Mouse (Mus musculus) intestine, embryonic 14.5 days (tissue): ENCODE results near the gene Cdk5rap3. TPM values are rescaled to one million over a fixed set of nuclear protein-coding genes. Genes with fewer than 3 reads are reported as not detected.

Source experiments
- ATAC-seq: fragments of 200-750 bp; cut with Nextera tagmentation; replicated peaks from 2 replicates; pipeline ENCODE4 v1.8.0; 2017; ENCODE audit warnings: low read depth, moderate number of reproducible peaks, moderate TSS enrichment, moderate library complexity; ENCODE audit not compliant: low FRiP score, low TSS enrichment
- DNase-seq: peaks from one replicate; pipeline ENCODE4 v3.0.0-alpha.2; 2018; ENCODE audit warnings: low spot score
- H3K27ac ChIP-seq: fragments of 300-500 bp; sonication (generic); 2 replicates; pipeline ENCODE4 v1.5.1; 2014; ENCODE audit warnings: low read depth, mild to moderate bottlenecking, control low read depth
- H3K27me3 ChIP-seq: fragments of 300-500 bp; sonication (generic); replicated peaks from 2 replicates; pipeline ENCODE4 v1.6.1; 2014; ENCODE audit warnings: low read length, control low read depth; ENCODE audit not compliant: control insufficient read depth, insufficient read depth
- H3K36me3 ChIP-seq: fragments of 300-500 bp; sonication (generic); 2 replicates; pipeline ENCODE4 v1.6.1; 2014; ENCODE audit warnings: low read length, control low read depth; ENCODE audit not compliant: control insufficient read depth, insufficient read depth
- H3K4me1 ChIP-seq: fragments of 300-500 bp; sonication (generic); replicated peaks from 2 replicates; pipeline ENCODE4 v1.6.1; 2014; ENCODE audit warnings: low read length, control low read depth, mixed read lengths; ENCODE audit not compliant: control insufficient read depth, insufficient read depth
- H3K4me2 ChIP-seq: fragments of 300-500 bp; sonication (generic); 2 replicates; pipeline ENCODE4 v1.6.1; 2014; ENCODE audit warnings: low read length
- H3K4me3 ChIP-seq: fragments of 300-500 bp; sonication (generic); 2 replicates; pipeline ENCODE4 v1.5.1; 2014; ENCODE audit warnings: low read depth, low read length, control low read depth, mixed read lengths
- H3K9ac ChIP-seq: fragments of 300-500 bp; sonication (generic); 2 replicates; pipeline ENCODE4 v1.6.1; 2014; ENCODE audit warnings: mild to moderate bottlenecking, low read length
- H3K9me3 ChIP-seq: fragments of 300-500 bp; sonication (generic); 2 replicates; pipeline ENCODE4 v1.6.1; 2016; ENCODE audit warnings: low read length, control low read depth; ENCODE audit not compliant: control insufficient read depth
- WGBS: fragments of 180-500 bp; shearing (Covaris S2); extraction: QIAGEN DNeasy Blood & Tissue Kit; methylation state at CpG from one replicate; pipeline ENCODE4 v1.1.7; 2014; 5-methylcytosine and 5-hydroxymethylcytosine counted together
- polyA plus RNA-seq: library from polyadenylated mRNA; unstranded; fragments of >200 nt; fragmentation: Nextera tagmentation; extraction: Ambion mirVana; gene quantifications from 2 replicates; pipeline ENCODE4 v1.2.1, GENCODE M21; 2014

Cdk5rap3 gene
- polyA plus RNA-seq, 1 experiment from 2014 or later = 64.2 TPM

DNA sequence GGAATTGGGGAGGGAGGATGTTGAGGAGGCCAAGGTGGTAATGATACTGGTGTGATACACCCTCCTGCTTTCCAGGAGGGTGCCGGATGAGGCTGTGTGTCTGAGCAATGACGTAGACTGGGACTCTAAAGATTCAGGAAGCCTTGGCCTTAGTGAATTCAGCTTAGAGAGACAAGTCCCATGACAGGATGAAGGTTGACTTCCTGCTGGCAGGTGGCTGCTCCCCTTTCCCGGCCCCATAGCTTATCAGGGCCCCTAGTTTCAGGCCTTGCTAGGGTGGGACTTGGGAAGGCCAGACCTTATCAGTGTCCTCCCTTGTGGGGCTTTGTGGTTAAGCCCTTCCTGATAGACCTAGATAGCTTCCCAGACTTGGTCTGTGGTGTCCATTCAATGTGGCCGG is 31.6 kb upstream of the Cdk5rap3 start:
- Histone ChIP-seq H3K9ac (no peak overlapping the region), H3K27ac (no peak overlapping the region), H3K36me3 (peaks cover 23% of the 10 kb centered on the region), H3K4me2 (no peak overlapping the region), H3K9me3 (no peaks in the 10 kb centered on the region), H3K27me3 (no peaks in the 10 kb centered on the region), H3K4me1 (peaks cover 4% of the 10 kb centered on the region; the same call in 1 of the 2 replicates), H3K4me3 (no peak overlapping the region)
- 88% methylated on average over 4 of the region's 4 CpGs for WGBS
- no peak for DNase-seq
- ATAC-seq = no peak

DNA sequence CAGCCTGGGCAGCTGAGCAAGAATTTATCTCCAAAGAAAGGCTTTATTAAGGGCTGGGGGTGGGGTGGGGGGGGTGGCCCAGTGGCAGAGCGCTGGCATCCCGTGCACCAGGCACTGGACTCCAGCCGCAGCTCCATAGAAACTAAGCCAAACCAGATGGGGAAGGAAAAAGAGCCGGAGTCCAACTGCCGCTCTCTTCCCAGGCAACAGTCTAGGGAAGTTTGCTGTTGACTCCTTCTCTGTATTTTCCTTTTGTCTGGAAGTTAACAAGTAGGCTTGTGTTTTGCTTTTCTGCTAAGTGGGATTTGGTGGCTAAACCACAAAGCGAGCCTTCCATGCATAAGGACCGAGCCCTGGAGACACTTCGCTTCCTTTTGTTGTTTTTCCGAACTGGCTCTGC is 30.2 kb upstream of the Cdk5rap3 start:
- WGBS = 90% methylated on average over 9 of the region's 9 CpGs
- no peak overlapping the region for H3K27ac ChIP-seq
- no peak overlapping the region for H3K4me2 ChIP-seq
- H3K9me3 ChIP-seq = no peaks in the 10 kb centered on the region
- H3K36me3 ChIP-seq = peaks cover 10% of the 10 kb centered on the region
- no peak overlapping the region for H3K4me3 ChIP-seq
- H3K4me1 ChIP-seq = peaks cover 4% of the 10 kb centered on the region; the same call in 1 of the 2 replicates
- no peak for DNase-seq
- H3K9ac ChIP-seq = no peak overlapping the region
- H3K27me3 ChIP-seq = no peaks in the 10 kb centered on the region
- no peak for ATAC-seq

DNA sequence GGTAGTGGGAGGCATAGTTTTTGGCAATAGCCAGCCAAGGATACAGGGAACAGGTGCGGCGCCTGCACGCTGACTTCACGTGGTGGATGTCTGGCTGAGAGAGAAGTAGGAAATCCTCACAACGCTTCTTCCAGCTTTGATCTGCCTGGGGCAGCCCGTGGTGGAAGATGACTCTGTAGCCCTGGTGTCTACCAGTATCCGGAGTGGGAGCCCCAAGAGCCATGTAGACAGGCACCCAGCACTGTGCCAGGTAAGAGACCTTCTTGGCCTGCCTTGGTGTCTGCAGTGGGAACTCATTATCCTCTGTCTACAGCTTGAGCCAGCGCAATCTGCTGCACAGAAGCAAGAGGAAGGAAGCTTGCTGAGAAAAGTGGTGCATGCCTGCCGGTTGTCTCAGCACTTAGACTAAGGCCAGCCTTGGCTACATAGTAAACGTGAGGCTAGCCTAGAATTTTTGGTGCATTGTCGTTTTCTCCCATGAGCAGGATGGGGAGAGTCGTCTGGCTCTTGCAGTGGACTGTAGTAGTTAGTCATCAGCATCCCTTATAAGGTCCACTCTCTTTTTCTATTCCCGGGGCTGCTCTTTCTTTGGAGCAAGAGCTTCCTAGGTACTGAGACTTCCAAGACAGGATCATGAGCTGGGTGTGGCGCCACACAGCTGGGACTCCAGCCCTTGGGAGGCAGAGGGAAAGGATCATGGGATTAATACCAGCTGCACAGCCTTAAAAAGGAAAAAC is 28.7 kb upstream of the Cdk5rap3 start:
- WGBS = 76% methylated on average over 14 of the region's 14 CpGs
- Histone ChIP-seq H3K4me3 (peak overlapping the region; percentile 64), H3K4me2 (peak overlapping the region; percentile 96), H3K4me1 (peaks cover 4% of the 10 kb centered on the region; the same call in 1 of the 2 replicates), H3K27ac (no peak overlapping the region), H3K27me3 (no peaks in the 10 kb centered on the region), H3K9me3 (no peaks in the 10 kb centered on the region), H3K9ac (0 out of 2 replicates have a peak overlapping the region, but pooled peaks have one; percentile 53), H3K36me3 (peaks cover 7% of the 10 kb centered on the region; the same call in 1 of the 2 replicates)
- DNase-seq (no peak), ATAC-seq (no peak)

DNA sequence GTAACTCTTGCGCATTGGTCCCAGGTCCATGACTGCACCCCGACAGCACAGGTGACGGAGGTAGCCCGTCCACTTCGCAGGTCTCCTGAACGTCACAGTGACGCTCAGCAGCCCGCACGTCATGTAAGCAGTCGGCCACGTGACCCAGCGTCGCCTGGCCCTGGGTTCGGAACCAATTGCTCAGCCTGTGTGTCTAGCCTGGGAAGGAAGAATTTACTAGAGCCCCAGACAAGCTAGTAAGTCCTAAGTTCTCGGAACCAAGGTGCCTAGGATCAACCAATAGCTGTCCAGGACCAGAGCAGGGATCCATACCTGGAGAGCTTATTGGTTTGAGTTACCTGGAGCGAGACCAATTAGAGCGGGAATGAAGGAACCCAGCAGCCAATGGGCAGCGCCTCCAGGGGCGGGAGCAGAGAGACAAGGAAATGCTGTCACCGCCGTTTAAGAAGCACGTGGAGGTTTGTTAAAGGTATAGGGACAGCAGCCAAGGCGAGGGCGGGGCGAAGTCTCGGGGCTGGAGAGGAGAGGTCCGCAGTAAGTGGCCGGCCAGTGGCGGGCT is 27.5 kb upstream of the Cdk5rap3 start, which contains the start of gene Pnpo:
Gene Pnpo, minus strand, starts transcription at position 241 of the 559 bp plus-strand sequence.
- ATAC-seq = peak; percentile 97
- peak within 1 kb of the TSS; percentile 51 for H3K27ac ChIP-seq

GRCm38 (mm10) chr11:96941989-96942590 is 25.8 kb upstream of the Cdk5rap3 start:
- Histone ChIP-seq H3K27me3 (no peaks in the 10 kb centered on the region), H3K27ac (no peak overlapping the region), H3K4me3 (no peak overlapping the region), H3K4me2 (no peak overlapping the region), H3K36me3 (0 out of 2 replicates have a peak, but pooled peaks cover 6% of the 10 kb centered on the region), H3K9me3 (no peaks in the 10 kb centered on the region), H3K9ac (no peak overlapping the region), H3K4me1 (peaks cover 4% of the 10 kb centered on the region; the same call in 1 of the 2 replicates)
- ATAC-seq (no peak), DNase-seq (no peak)
- 69% methylated on average over 6 of the region's 6 CpGs for WGBS

More for the DNA sequence above, 27.5 kb upstream of the Cdk5rap3 start, which contains the start of gene Pnpo:
- 0 out of 2 replicates have a peak, but pooled peaks cover 4% of the 10 kb centered on the region for H3K36me3 ChIP-seq
- H3K4me3 ChIP-seq = peak within 1 kb of the TSS; percentile 64
- H3K9ac ChIP-seq = peak within 1 kb of the TSS; percentile 53
- H3K4me1 ChIP-seq = peaks cover 4% of the 10 kb centered on the region; the same call in 1 of the 2 replicates
- WGBS = under 1% methylated on average over 29 of the region's 29 CpGs
- H3K4me2 ChIP-seq = peak within 1 kb of the TSS; percentile 96
- H3K27me3 ChIP-seq = no peaks in the 10 kb centered on the region
- DNase-seq = peak; percentile 92
- no peaks in the 10 kb centered on the region for H3K9me3 ChIP-seq

DNA sequence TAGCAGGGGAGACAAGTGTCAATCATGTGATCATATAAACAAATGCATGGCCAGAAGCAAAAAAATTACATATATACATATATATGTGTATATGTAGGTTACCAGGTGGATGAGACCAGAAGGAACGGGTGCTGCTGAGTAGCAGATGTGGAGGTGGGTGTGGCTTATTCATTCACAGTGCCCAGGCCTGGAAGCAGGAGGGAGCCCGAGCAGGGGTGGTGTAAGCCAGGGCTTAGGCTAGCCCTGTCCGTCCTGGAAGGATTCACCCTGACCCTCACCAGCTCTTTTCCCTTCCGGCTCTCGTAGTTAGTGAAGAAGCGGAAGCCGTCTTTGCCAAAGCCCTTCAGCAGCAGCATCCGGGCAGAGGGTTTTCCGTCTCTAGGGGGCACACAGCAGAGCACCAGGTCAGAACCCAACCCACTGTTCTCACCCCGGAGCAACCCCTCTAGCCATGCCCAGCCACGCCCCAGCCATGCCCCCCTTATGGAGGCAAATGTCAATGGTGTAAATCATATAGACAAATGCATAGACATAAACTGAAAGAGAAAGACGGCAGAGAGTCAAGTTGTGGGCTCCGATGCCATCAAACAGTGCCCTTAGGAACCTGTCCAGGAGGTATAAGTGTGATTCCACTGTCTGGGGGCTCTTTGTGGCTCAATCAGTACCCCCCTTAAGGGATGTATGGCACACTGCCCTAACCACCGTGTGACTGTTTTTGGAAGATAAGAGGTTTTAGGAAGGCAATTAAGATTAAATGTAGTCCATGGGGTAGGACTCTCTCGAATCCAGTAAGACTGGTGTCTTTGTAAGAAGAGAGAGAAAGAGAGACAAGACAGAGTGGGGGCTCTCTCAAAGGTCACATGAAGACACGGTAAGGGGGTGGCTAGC is 24.5 kb upstream of the Cdk5rap3 start:
- WGBS = 69% methylated on average over 16 of the region's 16 CpGs
- no peak overlapping the region for H3K4me2 ChIP-seq

GRCm38 (mm10) chr11:96938426-96938800 is 22.1 kb upstream of the Cdk5rap3 start:
- Histone ChIP-seq H3K27me3 (no peaks in the 10 kb centered on the region), H3K36me3 (0 out of 2 replicates have a peak, but pooled peaks cover 6% of the 10 kb centered on the region), H3K4me2 (no peak overlapping the region), H3K4me3 (no peak overlapping the region), H3K9ac (no peak overlapping the region), H3K9me3 (no peaks in the 10 kb centered on the region), H3K27ac (peak overlapping the region; percentile 39; the same call in 1 of the 2 replicates), H3K4me1 (peaks cover 5% of the 10 kb centered on the region; the same call in 1 of the 2 replicates)
- 73% methylated on average over 6 of the region's 6 CpGs for WGBS
- ATAC-seq (no peak), DNase-seq (no peak)

More for the DNA sequence above, 24.5 kb upstream of the Cdk5rap3 start:
- no peaks in the 10 kb centered on the region for H3K9me3 ChIP-seq
- H3K4me3 ChIP-seq = no peak overlapping the region
- DNase-seq = no peak
- ATAC-seq = no peak
- H3K36me3 ChIP-seq = 0 out of 2 replicates have a peak, but pooled peaks cover 6% of the 10 kb centered on the region
- peaks cover 4% of the 10 kb centered on the region; the same call in 1 of the 2 replicates for H3K4me1 ChIP-seq
- H3K9ac ChIP-seq = no peak overlapping the region
- H3K27ac ChIP-seq = no peak overlapping the region
- H3K27me3 ChIP-seq = no peaks in the 10 kb centered on the region
